Mouse (Mus musculus) embryonic facial prominence, embryonic 11.5 days (tissue): Measurements from ENCODE around the gene Rarres1. TPM values are rescaled to one million over a fixed set of nuclear protein-coding genes. Genes with fewer than 3 reads are reported as not detected.

Experiments used
- ATAC-seq: fragments of 200-750 bp; cut with Nextera tagmentation; replicated peaks from 2 replicates; pipeline ENCODE4 v1.8.0; 2017; ENCODE audit warnings: low read depth; ENCODE audit not compliant: insufficient number of reproducible peaks, low FRiP score, low TSS enrichment
- DNase-seq: peaks from one replicate; pipeline ENCODE4 v3.0.0-alpha.2; 2015; ENCODE audit warnings: low spot score
- H3K27ac ChIP-seq: fragments of 300-500 bp; sonication (generic); replicated peaks from 2 replicates; pipeline ENCODE4 v1.5.1; 2014; ENCODE audit warnings: mild to moderate bottlenecking, low read depth, low read length, control low read depth
- H3K27me3 ChIP-seq: fragments of 300-500 bp; sonication (generic); 2 replicates; pipeline ENCODE4 v1.6.1; 2014; ENCODE audit warnings: mild to moderate bottlenecking, low read length, moderate library complexity, mixed read lengths; ENCODE audit not compliant: control insufficient read depth, insufficient read depth
- H3K36me3 ChIP-seq: fragments of 300-500 bp; sonication (generic); replicated peaks from 2 replicates; pipeline ENCODE4 v1.6.1; 2014; ENCODE audit warnings: low read depth, mild to moderate bottlenecking, low read length, moderate library complexity, mixed read lengths; ENCODE audit not compliant: control insufficient read depth, insufficient read depth
- H3K4me1 ChIP-seq: fragments of 300-500 bp; sonication (generic); 2 replicates; pipeline ENCODE4 v1.6.1; 2014; ENCODE audit warnings: low read length, mixed read lengths; ENCODE audit not compliant: control insufficient read depth, insufficient read depth
- H3K4me2 ChIP-seq: fragments of 300-500 bp; sonication (generic); 2 replicates; pipeline ENCODE4 v1.6.1; 2014; ENCODE audit warnings: low read depth, mild to moderate bottlenecking, control low read depth, low read length, moderate library complexity
- H3K4me3 ChIP-seq: fragments of 300-500 bp; sonication (generic); 2 replicates; pipeline ENCODE4 v1.5.1; 2014; ENCODE audit warnings: low read depth, low read length, control low read depth
- H3K9ac ChIP-seq: fragments of 300-500 bp; sonication (generic); replicated peaks from 2 replicates; pipeline ENCODE4 v1.6.1; 2014; ENCODE audit warnings: mild to moderate bottlenecking, control low read depth, low read length
- H3K9me3 ChIP-seq: fragments of 300-500 bp; sonication (generic); replicated peaks from 2 replicates; pipeline ENCODE4 v1.6.1; 2016; ENCODE audit warnings: mild to moderate bottlenecking, low read length, inconsistent platforms, mixed read lengths; ENCODE audit not compliant: control insufficient read depth
- WGBS: fragments of 180-500 bp; shearing (Covaris S2); extraction: QIAGEN DNeasy Blood & Tissue Kit; methylation state at CpG from one replicate; pipeline ENCODE4 v1.1.7; 2014; 5-methylcytosine and 5-hydroxymethylcytosine counted together
- polyA plus RNA-seq: library from polyadenylated mRNA; unstranded; fragments of >200 nt; fragmentation: Nextera tagmentation; extraction: Ambion mirVana; gene quantifications from 2 replicates; pipeline ENCODE4 v1.2.1, GENCODE M21; 2014

Rarres1 gene
- polyA plus RNA-seq, 1 experiment from 2014 or later = 0.52 TPM

DNA sequence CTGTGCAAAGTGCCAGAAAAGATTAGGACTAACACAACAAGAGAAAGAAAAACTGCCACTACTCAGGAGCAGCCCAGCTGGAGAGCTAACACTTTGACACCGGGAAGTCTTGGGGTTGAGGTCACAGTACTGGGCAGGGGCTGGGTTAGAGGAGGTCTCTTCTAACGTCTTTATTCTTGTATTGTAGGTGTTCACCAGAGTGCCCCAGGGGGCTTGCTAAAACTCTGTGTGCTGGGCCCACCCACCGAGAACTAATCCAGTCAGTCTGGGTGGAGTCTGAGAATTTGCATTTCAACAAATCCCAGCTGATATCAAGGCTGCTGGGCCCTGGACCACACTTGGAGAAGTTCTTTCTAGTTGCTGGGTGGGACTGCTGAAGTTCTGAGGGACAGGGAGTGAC, 11.4 kb downstream of the Rarres1 start:
- Histone ChIP-seq H3K9me3 (no peaks in the 10 kb centered on the region), H3K27ac (no peak overlapping the region), H3K4me2 (no peak overlapping the region), H3K4me1 (no peaks in the 10 kb centered on the region), H3K36me3 (no peaks in the 10 kb centered on the region), H3K27me3 (no peaks in the 10 kb centered on the region), H3K4me3 (no peak overlapping the region), H3K9ac (no peak overlapping the region)
- DNase-seq (no peak), ATAC-seq (no peak)
- WGBS = 3% methylated on average over 3 of the region's 3 CpGs

GRCm38 (mm10) chr3:67499406-67499791, 15.9 kb downstream of the Rarres1 start:
- no peak overlapping the region for H3K27ac ChIP-seq
- H3K36me3 ChIP-seq = no peaks in the 10 kb centered on the region
- ATAC-seq (no peak), DNase-seq (no peak)
- no peak overlapping the region for H3K4me3 ChIP-seq
- H3K4me1 ChIP-seq = no peaks in the 10 kb centered on the region
- no peaks in the 10 kb centered on the region for H3K27me3 ChIP-seq
- H3K4me2 ChIP-seq = no peak overlapping the region
- H3K9me3 ChIP-seq = no peaks in the 10 kb centered on the region
- no peak overlapping the region for H3K9ac ChIP-seq
- 91% methylated on average over 4 of the region's 4 CpGs for WGBS

- H3K27me3 ChIP-seq = no peaks in the 10 kb centered on the region
- no peak overlapping the region for H3K27ac ChIP-seq
- no peak overlapping the region for H3K4me3 ChIP-seq
- DNase-seq (no peak), ATAC-seq (no peak)
- WGBS = 90% methylated on average over 8 of the region's 8 CpGs
- H3K36me3 ChIP-seq = no peaks in the 10 kb centered on the region
- no peaks in the 10 kb centered on the region for H3K9me3 ChIP-seq
- no peak overlapping the region for H3K9ac ChIP-seq
- H3K4me1 ChIP-seq = no peaks in the 10 kb centered on the region
- no peak overlapping the region for H3K4me2 ChIP-seq
Observed at GRCm38 (mm10) chr3:67498773-67499405, 16.4 kb downstream of the Rarres1 start.

DNA sequence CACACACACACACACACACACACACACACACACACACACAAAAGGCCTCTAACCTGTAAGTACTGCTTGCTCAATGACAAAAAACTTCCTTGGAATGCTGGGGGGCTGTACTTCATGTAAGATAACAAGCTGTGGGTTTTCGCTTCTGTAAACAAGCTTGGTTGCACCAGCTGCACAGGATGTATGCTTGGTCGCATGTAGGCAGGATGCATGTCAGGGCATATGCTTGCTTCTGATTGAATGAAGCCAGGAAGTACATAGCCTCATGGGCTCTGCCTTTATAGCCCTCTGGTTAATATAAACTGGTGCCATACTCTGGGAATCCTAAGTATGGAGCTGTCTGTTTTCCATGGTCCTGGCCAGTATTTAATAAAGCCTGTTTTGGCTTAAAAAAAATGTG, 17.3 kb downstream of the Rarres1 start:
- DNase-seq (no peak), ATAC-seq (no peak)
- no peak overlapping the region for H3K27ac ChIP-seq
- no peaks in the 10 kb centered on the region for H3K9me3 ChIP-seq
- no peaks in the 10 kb centered on the region for H3K4me1 ChIP-seq
- H3K27me3 ChIP-seq = no peaks in the 10 kb centered on the region
- H3K4me2 ChIP-seq = no peak overlapping the region
- WGBS = 83% methylated on average over 2 of the region's 2 CpGs
- no peaks in the 10 kb centered on the region for H3K36me3 ChIP-seq
- no peak overlapping the region for H3K9ac ChIP-seq
- no peak overlapping the region for H3K4me3 ChIP-seq

GRCm38 (mm10) chr3:67496310-67496709, 19.0 kb downstream of the Rarres1 start:
- H3K4me1 ChIP-seq = no peaks in the 10 kb centered on the region
- DNase-seq (no peak), ATAC-seq (no peak)
- H3K27me3 ChIP-seq = no peaks in the 10 kb centered on the region
- no peak overlapping the region for H3K4me3 ChIP-seq
- no peak overlapping the region for H3K27ac ChIP-seq
- H3K9me3 ChIP-seq = no peaks in the 10 kb centered on the region
- H3K36me3 ChIP-seq = no peaks in the 10 kb centered on the region
- H3K4me2 ChIP-seq = no peak overlapping the region
- 81% methylated on average over 10 of the region's 10 CpGs for WGBS
- H3K9ac ChIP-seq = no peak overlapping the region

GRCm38 (mm10) chr3:67493132-67493531, 22.2 kb downstream of the Rarres1 start:
- no peak overlapping the region for H3K4me3 ChIP-seq
- no peak overlapping the region for H3K9ac ChIP-seq
- WGBS = 86% methylated on average over 8 of the region's 8 CpGs
- DNase-seq (no peak), ATAC-seq (no peak)
- no peaks in the 10 kb centered on the region for H3K4me1 ChIP-seq
- H3K9me3 ChIP-seq = no peaks in the 10 kb centered on the region
- no peak overlapping the region for H3K4me2 ChIP-seq
- H3K36me3 ChIP-seq = no peaks in the 10 kb centered on the region
- H3K27me3 ChIP-seq = no peaks in the 10 kb centered on the region
- no peak overlapping the region for H3K27ac ChIP-seq

- H3K9ac ChIP-seq = no peak overlapping the region
- H3K27ac ChIP-seq = no peak overlapping the region
- H3K4me3 ChIP-seq = no peak overlapping the region
- 76% methylated on average over 8 of the region's 8 CpGs for WGBS
- no peak for DNase-seq
- no peaks in the 10 kb centered on the region for H3K9me3 ChIP-seq
- H3K36me3 ChIP-seq = no peaks in the 10 kb centered on the region
- H3K27me3 ChIP-seq = no peaks in the 10 kb centered on the region
- ATAC-seq = no peak
- H3K4me1 ChIP-seq = no peaks in the 10 kb centered on the region
- no peak overlapping the region for H3K4me2 ChIP-seq
Observed at GRCm38 (mm10) chr3:67492086-67492869, 23.0 kb downstream of the Rarres1 start.

- DNase-seq = no peak
- WGBS = 60% methylated on average over 4 of the region's 4 CpGs
- ATAC-seq = no peak
Observed at GRCm38 (mm10) chr3:67490156-67490555, 25.2 kb downstream of the Rarres1 start.

More at GRCm38 (mm10) chr3:67490156-67490555, 25.2 kb downstream of the Rarres1 start:
- Histone ChIP-seq H3K9me3 (no peaks in the 10 kb centered on the region), H3K27me3 (no peaks in the 10 kb centered on the region), H3K36me3 (no peaks in the 10 kb centered on the region), H3K9ac (no peak overlapping the region), H3K27ac (no peak overlapping the region), H3K4me3 (no peak overlapping the region), H3K4me1 (no peaks in the 10 kb centered on the region), H3K4me2 (no peak overlapping the region)
